Mouse (Mus musculus) heart, adult 9 months (tissue): ENCODE results near the gene Olfr74.
"Not testable (repeated sequence)": the region's sequence is repeated elsewhere in the genome, so short reads cannot be mapped to it uniquely, and the experiment has no call there.

Source experiments
- DNase-seq, 2 experiments: peaks; one replicate each; pipeline ENCODE4 v3.0.0; 2022; ENCODE audit warnings: low spot score in 2 of 2

The Olfr74 gene

DNA sequence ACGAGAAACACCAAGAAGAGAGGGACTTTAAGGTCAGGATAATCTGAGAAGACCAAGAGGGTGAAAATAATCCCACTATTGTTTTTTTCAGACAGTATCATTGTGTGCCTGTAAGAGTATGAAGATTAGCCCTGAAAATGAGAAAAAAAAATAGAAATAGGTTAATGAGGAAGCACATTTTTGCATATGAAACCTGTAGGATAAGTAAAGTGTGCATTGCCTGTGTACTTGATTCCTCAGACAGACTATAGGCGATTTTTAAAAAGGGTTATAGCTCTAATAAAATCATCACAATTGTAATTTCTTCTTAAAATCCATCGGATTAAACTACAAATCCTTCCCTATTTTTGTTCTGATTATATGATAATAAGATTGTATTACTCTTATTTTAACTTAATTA, at the start of gene Olfr74:
Gene Olfr74, minus strand, starts transcription at position 101 of the 400 bp plus-strand sequence.
- no peak for DNase-seq

DNA sequence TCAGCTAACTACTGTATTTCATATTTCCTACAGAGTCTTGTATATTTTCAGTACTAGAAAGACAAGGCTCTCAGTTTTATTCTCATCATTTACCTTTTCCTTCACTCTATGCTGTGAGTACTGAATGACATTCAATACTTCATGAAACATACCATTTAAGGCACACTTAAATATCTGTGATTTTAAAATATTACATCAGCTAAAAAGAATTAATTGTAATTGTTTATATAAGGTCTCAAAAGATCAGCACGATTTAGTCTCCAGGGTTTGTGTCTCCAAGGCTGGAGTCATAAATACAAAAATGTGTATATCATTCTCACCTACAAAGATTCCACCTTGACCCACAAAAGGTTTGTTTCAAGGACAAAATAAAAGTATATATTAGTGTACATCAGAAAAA, 48.0 kb upstream of the Olfr74 start, which contains the start of gene Olfr1161:
Gene Olfr1161, plus strand, starts transcription at position 301 of the 400 bp plus-strand sequence.
- not testable (repeated sequence) for DNase-seq

DNA sequence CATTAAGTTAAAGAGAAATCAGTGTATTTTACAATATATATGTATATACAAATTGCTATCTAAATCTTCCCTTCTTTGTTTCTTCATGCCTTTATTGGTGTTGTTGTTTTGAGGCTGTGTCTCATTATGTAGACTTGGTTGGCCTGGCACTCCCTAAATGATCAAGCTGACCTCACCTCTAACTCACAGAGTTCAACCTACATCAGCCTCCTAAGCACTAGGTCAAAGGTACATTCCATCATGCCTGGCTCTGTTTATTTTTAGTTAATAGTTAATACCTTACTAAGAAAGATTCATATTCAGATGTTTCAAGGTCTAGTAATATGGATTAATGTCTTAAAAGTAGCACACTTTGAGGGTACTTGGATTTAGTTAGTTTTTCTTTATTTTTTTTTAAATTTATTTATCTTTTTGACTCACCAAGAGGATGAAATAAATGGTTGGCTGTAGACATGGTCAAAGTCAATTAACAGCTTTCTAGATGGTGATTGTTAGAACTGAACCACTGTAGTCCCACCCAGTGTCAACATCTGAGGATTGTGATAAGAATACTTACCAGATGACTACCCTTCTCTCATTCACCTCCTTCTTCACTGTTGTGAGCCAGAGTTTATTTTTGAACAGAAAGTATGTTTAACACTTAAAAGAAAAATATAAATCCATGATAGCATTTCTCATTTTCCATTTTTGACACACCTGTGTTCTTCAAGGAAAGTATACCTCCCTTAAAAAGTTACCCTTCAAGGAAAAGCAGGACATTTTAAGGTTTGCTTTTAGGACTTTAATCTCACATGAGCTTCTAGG, 33.3 kb upstream of the Olfr74 start, which contains the start of gene Olfr1160:
Gene Olfr1160, minus strand, starts transcription at position 754 of the 804 bp plus-strand sequence.
- DNase-seq, result no peak

DNA sequence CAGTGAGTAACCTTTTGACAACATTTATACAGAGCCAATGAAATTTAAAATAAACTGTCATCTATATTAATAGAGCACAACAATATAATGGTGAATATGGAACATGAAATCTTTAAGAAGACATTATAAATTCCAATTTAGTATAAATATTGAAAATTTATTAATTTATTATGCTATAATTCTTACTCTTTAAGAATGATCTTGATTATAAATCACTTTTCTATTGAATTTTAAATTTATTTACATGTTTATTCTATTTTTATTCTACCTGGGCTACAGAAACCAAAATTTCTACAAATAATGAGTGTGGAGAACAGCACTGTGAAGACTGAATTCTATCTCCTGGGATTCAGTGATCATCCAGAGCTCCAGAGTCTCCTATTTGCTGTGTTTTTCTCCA, 15.3 kb upstream of the Olfr74 start, which contains the start of gene Olfr1158:
Gene Olfr1158, plus strand, starts transcription at position 301 of the 400 bp plus-strand sequence.
- DNase-seq, result no peak

DNA sequence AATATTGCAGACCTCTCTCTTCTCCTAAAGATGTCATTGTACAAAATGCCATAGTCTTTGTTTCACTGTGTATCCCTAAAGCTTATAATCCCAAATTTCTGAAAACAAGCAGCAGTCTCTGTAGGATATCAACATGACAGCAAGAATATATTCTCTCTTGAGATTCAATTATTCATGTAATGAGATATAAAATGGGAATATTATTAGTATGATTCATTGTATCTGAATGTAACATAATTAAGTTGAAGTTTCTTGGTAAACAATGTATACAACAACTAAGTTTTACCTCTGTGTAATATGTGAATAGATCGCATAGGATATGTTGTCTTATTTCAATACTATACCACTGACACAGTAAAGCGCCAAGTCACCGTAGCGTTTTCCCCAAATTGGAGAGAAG, 6.3 kb downstream of the Olfr74 start, which contains the start of gene Olfr1157:
Gene Olfr1157, minus strand, starts transcription at position 101 of the 400 bp plus-strand sequence.
- DNase-seq, result no peak

DNA sequence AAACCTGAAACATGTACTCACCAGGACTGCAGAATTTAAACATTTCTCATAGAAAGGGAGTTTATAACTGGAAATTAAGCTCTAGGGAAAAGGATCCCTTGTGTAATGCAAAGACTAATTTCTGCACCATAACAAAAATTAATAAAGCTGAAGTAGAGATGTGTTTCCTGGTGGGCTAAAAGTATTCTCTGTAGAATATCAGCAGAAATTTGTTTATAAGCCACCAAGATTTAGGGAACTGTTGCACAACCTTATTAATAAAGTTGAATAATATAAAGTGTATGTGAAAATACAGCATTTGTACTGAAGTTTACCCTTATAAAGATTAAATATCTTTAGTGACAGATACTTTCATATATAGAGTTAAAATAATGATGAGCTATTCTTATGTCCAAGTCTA, 21.5 kb downstream of the Olfr74 start, which contains the start of gene Olfr1156:
Gene Olfr1156, minus strand, starts transcription at position 101 of the 400 bp plus-strand sequence.
- DNase-seq, result no peak

DNA sequence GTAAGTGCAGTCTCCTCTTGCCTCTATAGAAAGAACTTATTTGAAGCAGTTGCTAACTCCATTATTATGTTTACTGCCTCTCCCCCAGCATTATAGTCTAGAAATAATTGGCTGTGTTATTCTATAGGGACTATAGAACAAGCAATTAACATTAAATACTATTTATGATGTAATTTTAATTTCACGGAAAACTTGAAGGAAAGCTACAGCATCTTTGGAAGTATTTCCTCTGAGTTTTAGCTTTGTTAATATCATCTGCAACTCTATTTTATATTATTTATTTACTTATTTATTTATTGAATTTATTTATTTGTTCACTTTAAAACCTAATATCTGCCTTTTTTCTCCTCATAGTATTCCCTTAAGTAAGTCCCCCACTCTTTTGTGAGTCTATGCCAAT, 29.4 kb downstream of the Olfr74 start, which contains the start of gene Olfr1155:
Gene Olfr1155, minus strand, starts transcription at position 101 of the 400 bp plus-strand sequence.
- no peak for DNase-seq
